In genomic region chr13:58012067-58012925, GRCm38 (mm10) we compare ENCODE assay signal across 8 mouse cellular contexts.
DNase-seq lines count a peak whose midpoint lies in the region; ATAC-seq and TF ChIP-seq lines count a peak whose summit lies in the region.

No protein-coding gene starts in this region.

- 66% methylated on average over 14 of the region's 14 CpGs for WGBS in intestine, embryonic 14.5 days
- WGBS in midbrain, embryonic 11.5 days = 67% methylated on average over 14 of the region's 14 CpGs
- WGBS in stomach, embryonic 16.5 days = 62% methylated on average over 14 of the region's 14 CpGs

- peaks cover 7% of the 10 kb centered on the region; the same call in 1 of the 2 replicates for H3K4me1 ChIP-seq in intestine, embryonic 14.5 days (replicated peaks; ENCODE audit: control insufficient read depth, insufficient read depth, low read length)
- no peaks in the 10 kb centered on the region for H3K4me1 ChIP-seq in midbrain, embryonic 11.5 days (ENCODE audit: control insufficient read depth, insufficient read depth, low read length)
- H3K4me1 ChIP-seq in stomach, embryonic 16.5 days (ENCODE audit: control insufficient read depth, insufficient read depth, low read length) = 0 out of 2 replicates have a peak, but pooled peaks cover 4% of the 10 kb centered on the region

- H3K4me2 ChIP-seq in intestine, embryonic 14.5 days (ENCODE audit: low read length) = no peak overlapping the region
- H3K4me2 ChIP-seq in midbrain, embryonic 11.5 days = no peak overlapping the region
- H3K4me2 ChIP-seq in stomach, embryonic 16.5 days (ENCODE audit: low read depth, low read length) = no peak overlapping the region

- intact Hi-C loops in gastrocnemius, postnatal 14 days (cut with DNase I; ENCODE audit: low total_unique reads) = loop anchor here (5.0 kb wide), 1 partner anchor 100 kb away; the partner anchor contains the start of gene Klhl3
- intact Hi-C loops in left cerebral cortex, adult 2 months (cut with DNase I) = loop anchor here (1.0 kb wide), 1 partner anchor 101 kb away; the partner anchor contains the start of gene Klhl3

- no peak overlapping the region for H3K4me3 ChIP-seq in intestine, embryonic 14.5 days (ENCODE audit: low read depth, low read length)
- no peak overlapping the region for H3K4me3 ChIP-seq in left cerebral cortex, adult 2 months
- no peak overlapping the region for H3K4me3 ChIP-seq in midbrain, embryonic 11.5 days (ENCODE audit: low read depth, low read length)
- H3K4me3 ChIP-seq in stomach, embryonic 16.5 days (replicated peaks; ENCODE audit: low read length) = no peak overlapping the region

- peak; percentile 84 for TF ChIP-seq CTCF in left cerebral cortex, adult 2 months (IDR thresholded peaks at IDR 0.05)

- ATAC-seq in intestine, embryonic 14.5 days (replicated peaks; ENCODE audit: low FRiP score, low TSS enrichment, low read depth) = peak; percentile 73
- 0 out of 2 replicates have a peak, but pooled peaks have one; percentile 22 for ATAC-seq in midbrain, embryonic 11.5 days (ENCODE audit: low FRiP score)
- ATAC-seq in stomach, embryonic 16.5 days (ENCODE audit: insufficient read depth, low FRiP score) = no peak

- H3K36me3 ChIP-seq in intestine, embryonic 14.5 days (ENCODE audit: control insufficient read depth, insufficient read depth, low read length) = peaks cover 5% of the 10 kb centered on the region; the same call in 1 of the 2 replicates
- H3K36me3 ChIP-seq in midbrain, embryonic 11.5 days (ENCODE audit: control insufficient read depth, insufficient read depth, low read length) = no peaks in the 10 kb centered on the region
- H3K36me3 ChIP-seq in stomach, embryonic 16.5 days (ENCODE audit: control insufficient read depth, insufficient read depth, low read length) = no peaks in the 10 kb centered on the region

- H3K27ac ChIP-seq in intestine, embryonic 14.5 days (ENCODE audit: low read depth) = no peak overlapping the region
- H3K27ac ChIP-seq in left cerebral cortex, adult 2 months = no peak overlapping the region
- H3K27ac ChIP-seq in midbrain, embryonic 11.5 days (ENCODE audit: low read depth, low read length) = no peak overlapping the region
- no peak overlapping the region for H3K27ac ChIP-seq in stomach, embryonic 16.5 days (ENCODE audit: low read length)

- H3K9ac ChIP-seq in intestine, embryonic 14.5 days (ENCODE audit: low read length) = no peak overlapping the region
- H3K9ac ChIP-seq in midbrain, embryonic 11.5 days (ENCODE audit: low read length) = no peak overlapping the region
- 0 out of 2 replicates have a peak overlapping the region, but pooled peaks have one; percentile 10 for H3K9ac ChIP-seq in stomach, embryonic 16.5 days (ENCODE audit: low read length)

- DNase-seq in 3T3-L1 (ENCODE audit: low read depth, low spot score) = peak; percentile 73
- peak; percentile 77 for DNase-seq in ZHBTc4 (ENCODE audit: low read depth, low spot score)
- DNase-seq in cerebellum, postnatal 36 days = peak; percentile 72 to 89
- peak; percentile 38 for DNase-seq in gastrocnemius, postnatal 14 days
- DNase-seq in intestine, embryonic 14.5 days (ENCODE audit: low spot score) = peak; percentile 76
- peak; percentile 49 to 50 for DNase-seq in left cerebral cortex, adult 2 months (ENCODE audit: extremely low spot score in 1 of 2, low spot score in 2 of 2)
- DNase-seq in midbrain, embryonic 11.5 days (ENCODE audit: low spot score, missing footprints) = peak; percentile 92

- no peaks in the 10 kb centered on the region for H3K9me3 ChIP-seq in intestine, embryonic 14.5 days (ENCODE audit: control insufficient read depth, low read length)
- no peaks in the 10 kb centered on the region for H3K9me3 ChIP-seq in midbrain, embryonic 11.5 days (ENCODE audit: control insufficient read depth, low read length)
- no peaks in the 10 kb centered on the region for H3K9me3 ChIP-seq in stomach, embryonic 16.5 days (replicated peaks; ENCODE audit: control insufficient read depth, low read length)

- no peaks in the 10 kb centered on the region for H3K27me3 ChIP-seq in intestine, embryonic 14.5 days (replicated peaks; ENCODE audit: control insufficient read depth, insufficient read depth, low read length)
- no peaks in the 10 kb centered on the region for H3K27me3 ChIP-seq in midbrain, embryonic 11.5 days (ENCODE audit: control insufficient read depth, insufficient read depth, low read length)
- H3K27me3 ChIP-seq in stomach, embryonic 16.5 days (ENCODE audit: control insufficient read depth, insufficient read depth, low read length) = no peaks in the 10 kb centered on the region

Comparison
In these comparisons a context has a peak if more than half of its experiments do, and no peak if none do; other contexts are left out.
1. DNase-seq: peak in every context shown above with its lines; median percentile 92 in midbrain, embryonic 11.5 days; 80 in cerebellum, postnatal 36 days; 77 in ZHBTc4; 76 in intestine, embryonic 14.5 days; 73 in 3T3-L1; 50 in left cerebral cortex, adult 2 months; 38 in gastrocnemius, postnatal 14 days.